Mouse (Mus musculus) heart, embryonic 10.5 days (tissue): ENCODE measurements around the gene Lpar5. TPM values are rescaled to one million over a fixed set of nuclear protein-coding genes. Genes with fewer than 3 reads are reported as not detected.
"Not testable (repeated sequence)": the region's sequence is repeated elsewhere in the genome, so short reads cannot be mapped to it uniquely, and the experiment has no call there.

Experiments
- DNase-seq: peaks from one replicate; pipeline ENCODE4 v3.0.0-alpha.2; 2017; ENCODE audit warnings: low spot score
- H3K27ac ChIP-seq: fragments of 300-500 bp; sonication (generic); 2 replicates; pipeline ENCODE4 v1.5.1; 2016; ENCODE audit warnings: mild to moderate bottlenecking
- H3K27me3 ChIP-seq: fragments of 300-500 bp; sonication (generic); 2 replicates; pipeline ENCODE4 v1.6.1; 2016; ENCODE audit warnings: mild to moderate bottlenecking; ENCODE audit not compliant: poor library complexity, insufficient read depth, severe bottlenecking
- H3K36me3 ChIP-seq: fragments of 300-500 bp; sonication (generic); 2 replicates; pipeline ENCODE4 v1.6.1; 2016; ENCODE audit warnings: mild to moderate bottlenecking, moderate library complexity
- H3K4me1 ChIP-seq: fragments of 300-500 bp; sonication (generic); 2 replicates; pipeline ENCODE4 v1.6.1; 2016; ENCODE audit warnings: mild to moderate bottlenecking
- H3K4me3 ChIP-seq: fragments of 300-500 bp; sonication (generic); 2 replicates; pipeline ENCODE4 v1.5.1; 2016; ENCODE audit warnings: mild to moderate bottlenecking, moderate library complexity
- H3K9me3 ChIP-seq: fragments of 300-500 bp; sonication (generic); 2 replicates; pipeline ENCODE4 v1.6.1; 2016; ENCODE audit warnings: mild to moderate bottlenecking, moderate library complexity
- WGBS: fragments of 180-500 bp; shearing (Covaris S2); methylation state at CpG from one replicate; pipeline ENCODE4 v1.1.7; 2016; 5-methylcytosine and 5-hydroxymethylcytosine counted together
- polyA plus RNA-seq: library from polyadenylated mRNA; unstranded; fragments of >200 nt; fragmentation: Nextera tagmentation; extraction: Ambion mirVana; gene quantifications from 2 replicates; pipeline ENCODE4 v1.2.1, GENCODE M21; 2016

Lpar5 gene
- polyA plus RNA-seq, result 0.37 and 0.38 TPM in 2 replicates

- peaks cover 7% of the 10 kb centered on the region; the same call in 1 of the 2 replicates for H3K27me3 ChIP-seq
- DNase-seq, result no peak
- H3K27ac ChIP-seq, result no peak within 1 kb of the TSS
- no peaks in the 10 kb centered on the region for H3K36me3 ChIP-seq
- H3K9me3 ChIP-seq, result no peaks in the 10 kb centered on the region
- 48% methylated on average over 8 of the region's 8 CpGs for WGBS
- H3K4me1 ChIP-seq, result peaks cover 14% of the 10 kb centered on the region
- no peak within 1 kb of the TSS for H3K4me3 ChIP-seq
These were observed at the start of gene Lpar5 for GRCm38 (mm10) chr6:125067571-125067995. Gene Lpar5 (plus strand): TSS chr6:125067920.

GRCm38 (mm10) chr6:125030532-125030931 lies 37.2 kb upstream of the Lpar5 start:
- not testable (repeated sequence) for H3K9me3 ChIP-seq, H3K4me1 ChIP-seq, H3K27ac ChIP-seq, H3K27me3 ChIP-seq, H3K4me3 ChIP-seq
- WGBS, result 39% methylated on average over 7 of the region's 9 CpGs
- H3K36me3 ChIP-seq, result peaks cover 77% of the 10 kb centered on the region
- peak; percentile 77 for DNase-seq

GRCm38 (mm10) chr6:125031604-125032003 lies 36.1 kb upstream of the Lpar5 start:
- 86% methylated on average over 16 of the region's 16 CpGs for WGBS
- no peak overlapping the region for H3K27ac ChIP-seq
- H3K27me3 ChIP-seq, result no peaks in the 10 kb centered on the region
- H3K4me1 ChIP-seq, result no peaks in the 10 kb centered on the region
- peak; percentile 74 for DNase-seq
- peaks cover 76% of the 10 kb centered on the region for H3K36me3 ChIP-seq
- no peak overlapping the region for H3K4me3 ChIP-seq
- no peaks in the 10 kb centered on the region for H3K9me3 ChIP-seq

GRCm38 (mm10) chr6:125038666-125039065 lies 29.1 kb upstream of the Lpar5 start:
- Histone ChIP-seq H3K36me3 (peaks cover 43% of the 10 kb centered on the region), H3K4me3 (peak overlapping the region; percentile 75; the same call in 1 of the 2 replicates), H3K27ac (peak overlapping the region; percentile 86), H3K9me3 (no peaks in the 10 kb centered on the region), H3K4me1 (peaks cover 9% of the 10 kb centered on the region; the same call in 1 of the 2 replicates), H3K27me3 (no peaks in the 10 kb centered on the region)
- no peak for DNase-seq
- 80% methylated on average over 4 of the region's 4 CpGs for WGBS

GRCm38 (mm10) chr6:125039131-125039530 lies 28.6 kb upstream of the Lpar5 start:
- WGBS, result 5% methylated on average over 8 of the region's 8 CpGs
- Histone ChIP-seq H3K4me1 (peaks cover 9% of the 10 kb centered on the region; the same call in 1 of the 2 replicates), H3K9me3 (no peaks in the 10 kb centered on the region), H3K36me3 (peaks cover 43% of the 10 kb centered on the region), H3K4me3 (peak overlapping the region; percentile 75), H3K27ac (peak overlapping the region; percentile 86), H3K27me3 (no peaks in the 10 kb centered on the region)
- no peak for DNase-seq

GRCm38 (mm10) chr6:125039533-125040153 lies 28.1 kb upstream of the Lpar5 start, which contains the start of gene Ing4:
Gene Ing4 (plus strand): TSS chr6:125039760.
- peak within 1 kb of the TSS; percentile 75 for H3K4me3 ChIP-seq
- under 1% methylated on average over 26 of the region's 26 CpGs for WGBS
- DNase-seq, result peak; percentile 96
- peaks cover 43% of the 10 kb centered on the region for H3K36me3 ChIP-seq
- no peaks in the 10 kb centered on the region for H3K27me3 ChIP-seq
- H3K9me3 ChIP-seq, result no peaks in the 10 kb centered on the region
- H3K4me1 ChIP-seq, result peaks cover 9% of the 10 kb centered on the region; the same call in 1 of the 2 replicates
- peak within 1 kb of the TSS; percentile 90 for H3K27ac ChIP-seq

GRCm38 (mm10) chr6:125040221-125040620 lies 27.5 kb upstream of the Lpar5 start:
- peaks cover 43% of the 10 kb centered on the region for H3K36me3 ChIP-seq
- DNase-seq, result no peak
- H3K9me3 ChIP-seq, result no peaks in the 10 kb centered on the region
- H3K4me1 ChIP-seq, result peaks cover 9% of the 10 kb centered on the region; the same call in 1 of the 2 replicates
- no peaks in the 10 kb centered on the region for H3K27me3 ChIP-seq
- peak overlapping the region; percentile 75 for H3K4me3 ChIP-seq
- H3K27ac ChIP-seq, result peak overlapping the region; percentile 90
- 19% methylated on average over 7 of the region's 7 CpGs for WGBS

- WGBS, result 83% methylated on average over 7 of the region's 7 CpGs
- H3K36me3 ChIP-seq, result peaks cover 41% of the 10 kb centered on the region
- H3K4me3 ChIP-seq, result no peak overlapping the region
- H3K4me1 ChIP-seq, result peaks cover 9% of the 10 kb centered on the region; the same call in 1 of the 2 replicates
- H3K27me3 ChIP-seq, result no peaks in the 10 kb centered on the region
- H3K27ac ChIP-seq, result no peak overlapping the region
- DNase-seq, result no peak
- H3K9me3 ChIP-seq, result no peaks in the 10 kb centered on the region
These were observed 26.7 kb upstream of the Lpar5 start for GRCm38 (mm10) chr6:125041047-125041446.

- WGBS, result 81% methylated on average over 7 of the region's 7 CpGs
- no peaks in the 10 kb centered on the region for H3K9me3 ChIP-seq
- H3K4me1 ChIP-seq, result peaks cover 9% of the 10 kb centered on the region; the same call in 1 of the 2 replicates
- H3K27ac ChIP-seq, result no peak overlapping the region
- DNase-seq, result no peak
- H3K36me3 ChIP-seq, result peaks cover 41% of the 10 kb centered on the region
- H3K4me3 ChIP-seq, result no peak overlapping the region
- H3K27me3 ChIP-seq, result no peaks in the 10 kb centered on the region
These were observed 25.6 kb upstream of the Lpar5 start for GRCm38 (mm10) chr6:125042081-125042480.

- no peak overlapping the region for H3K4me3 ChIP-seq
- peaks cover 81% of the 10 kb centered on the region for H3K36me3 ChIP-seq
- 38% methylated on average over 5 of the region's 5 CpGs for WGBS
- peak; percentile 90 for DNase-seq
- peaks cover 4% of the 10 kb centered on the region; the same call in 1 of the 2 replicates for H3K27me3 ChIP-seq
- H3K9me3 ChIP-seq, result no peaks in the 10 kb centered on the region
- H3K27ac ChIP-seq, result no peak overlapping the region
- H3K4me1 ChIP-seq, result peaks cover 5% of the 10 kb centered on the region; the same call in 1 of the 2 replicates
These were observed 21.0 kb upstream of the Lpar5 start for GRCm38 (mm10) chr6:125046691-125047090.

GRCm38 (mm10) chr6:125049678-125050077 lies 18.0 kb upstream of the Lpar5 start, which contains the start of gene Acrbp:
Gene Acrbp (plus strand): TSS chr6:125049689.
- WGBS, result 35% methylated on average over 20 of the region's 20 CpGs
- no peak within 1 kb of the TSS for H3K4me3 ChIP-seq
- H3K27ac ChIP-seq, result no peak within 1 kb of the TSS

GRCm38 (mm10) chr6:125051237-125051636 lies 16.5 kb upstream of the Lpar5 start:
- DNase-seq, result no peak
- Histone ChIP-seq H3K4me1 (peaks cover 5% of the 10 kb centered on the region; the same call in 1 of the 2 replicates), H3K27me3 (peaks cover 4% of the 10 kb centered on the region; the same call in 1 of the 2 replicates), H3K4me3 (no peak overlapping the region), H3K36me3 (peaks cover 78% of the 10 kb centered on the region), H3K9me3 (no peaks in the 10 kb centered on the region), H3K27ac (no peak overlapping the region)
- WGBS, result 57% methylated on average over 5 of the region's 5 CpGs

More at GRCm38 (mm10) chr6:125049678-125050077, 18.0 kb upstream of the Lpar5 start, which contains the start of gene Acrbp:
- peaks cover 5% of the 10 kb centered on the region; the same call in 1 of the 2 replicates for H3K4me1 ChIP-seq
- H3K27me3 ChIP-seq, result peaks cover 4% of the 10 kb centered on the region; the same call in 1 of the 2 replicates
- no peak for DNase-seq
- no peaks in the 10 kb centered on the region for H3K9me3 ChIP-seq
- H3K36me3 ChIP-seq, result peaks cover 90% of the 10 kb centered on the region

GRCm38 (mm10) chr6:125061493-125061892 lies 6.2 kb upstream of the Lpar5 start:
- H3K9me3 ChIP-seq, result no peaks in the 10 kb centered on the region
- H3K36me3 ChIP-seq, result no peaks in the 10 kb centered on the region
- peaks cover 18% of the 10 kb centered on the region for H3K4me1 ChIP-seq
- H3K27ac ChIP-seq, result peak overlapping the region; percentile 18; the same call in 1 of the 2 replicates
- H3K27me3 ChIP-seq, result no peaks in the 10 kb centered on the region
- no peak for DNase-seq
- H3K4me3 ChIP-seq, result no peak overlapping the region
- 9% methylated on average over 6 of the region's 6 CpGs for WGBS
